Mouse (Mus musculus): ENCODE measurements around the gene Mavs. TPM values are rescaled to one million over a fixed set of nuclear protein-coding genes. Genes with fewer than 3 reads are reported as not detected.

Mavs gene
- polyA plus RNA-seq, 1 experiment: 59.7 TPM

DNA sequence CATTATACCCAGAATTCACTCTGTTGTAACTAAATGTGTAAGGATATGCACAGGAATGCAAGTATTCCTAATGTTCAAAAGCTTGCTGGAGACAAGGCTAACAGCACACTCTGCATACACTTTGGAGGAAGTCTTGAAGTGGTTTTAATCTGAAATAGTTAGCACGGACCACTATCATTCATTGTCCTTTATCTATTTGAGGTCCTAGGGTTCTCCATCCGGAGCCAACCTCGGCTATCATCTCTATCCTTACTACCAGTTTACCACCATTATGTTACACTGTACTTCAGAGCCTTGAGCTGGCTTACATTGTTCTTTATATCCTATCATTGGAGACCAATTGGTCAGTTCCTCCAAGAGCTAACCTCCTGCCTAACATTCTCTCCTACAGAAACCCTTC is 6.6 kb upstream of the Mavs start:
- no peaks in the 10 kb centered on the region for H3K4me1 ChIP-seq (ENCODE audit: control insufficient read depth, insufficient read depth, low read length)

DNA sequence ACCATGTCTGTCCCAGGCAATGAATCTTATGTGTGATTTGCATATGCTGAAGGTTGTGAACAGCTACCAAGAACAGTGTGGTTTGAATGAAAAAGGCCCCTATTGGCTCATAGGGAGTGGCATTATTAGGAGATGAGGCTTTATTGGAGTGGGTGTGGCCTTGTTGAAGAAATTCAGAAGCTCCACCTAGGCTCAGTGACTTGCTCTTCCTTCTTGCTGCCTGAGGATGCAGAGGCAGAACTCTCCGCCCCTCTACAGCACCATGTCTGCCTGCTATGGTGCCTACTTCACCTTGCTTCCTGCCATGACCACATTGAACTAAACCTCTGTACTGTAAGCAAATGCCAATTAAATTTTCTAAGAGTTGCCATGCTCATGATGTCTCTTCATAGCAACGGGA is 1.3 kb upstream of the Mavs start:
- H3K4me1 ChIP-seq (ENCODE audit: control insufficient read depth, insufficient read depth, low read length): peaks cover 10% of the 10 kb centered on the region
- DNase-seq: no peak
- H3K4me3 ChIP-seq (replicated peaks; ENCODE audit: extremely low read depth, low read depth, low read length): no peak overlapping the region
- WGBS: 88% methylated on average over 2 of the region's 2 CpGs
- no peak for TF ChIP-seq POLR2A (IDR thresholded peaks at IDR 0.05; ENCODE audit: borderline replicate concordance, extremely low read depth, low read depth, low read length)
- no peak for TF ChIP-seq CTCF (IDR thresholded peaks at IDR 0.05; ENCODE audit: insufficient read depth, low read length)

More for the DNA sequence above, 6.6 kb upstream of the Mavs start:
- WGBS: 84% methylated on average over 3 of the region's 3 CpGs
- no peak for DNase-seq
- no peak overlapping the region for H3K4me3 ChIP-seq (replicated peaks; ENCODE audit: extremely low read depth, low read depth, low read length)
- TF ChIP-seq CTCF (IDR thresholded peaks at IDR 0.05; ENCODE audit: insufficient read depth, low read length) (no peak), POLR2A (IDR thresholded peaks at IDR 0.05; ENCODE audit: borderline replicate concordance, extremely low read depth, low read depth, low read length) (no peak)

- DNase-seq: no peak
- H3K4me3 ChIP-seq (replicated peaks; ENCODE audit: extremely low read depth, low read depth, low read length): peak overlapping the region; percentile 80
- TF ChIP-seq POLR2A (IDR thresholded peaks at IDR 0.05; ENCODE audit: borderline replicate concordance, extremely low read depth, low read depth, low read length) (no peak), CTCF (IDR thresholded peaks at IDR 0.05; ENCODE audit: insufficient read depth, low read length) (no peak)
- H3K4me1 ChIP-seq (ENCODE audit: control insufficient read depth, insufficient read depth, low read length): peaks cover 10% of the 10 kb centered on the region
- 3% methylated on average over 28 of the region's 28 CpGs for WGBS
These were observed 326 bp downstream of the Mavs start for GRCm38 (mm10) chr2:131234127-131234650.

DNA sequence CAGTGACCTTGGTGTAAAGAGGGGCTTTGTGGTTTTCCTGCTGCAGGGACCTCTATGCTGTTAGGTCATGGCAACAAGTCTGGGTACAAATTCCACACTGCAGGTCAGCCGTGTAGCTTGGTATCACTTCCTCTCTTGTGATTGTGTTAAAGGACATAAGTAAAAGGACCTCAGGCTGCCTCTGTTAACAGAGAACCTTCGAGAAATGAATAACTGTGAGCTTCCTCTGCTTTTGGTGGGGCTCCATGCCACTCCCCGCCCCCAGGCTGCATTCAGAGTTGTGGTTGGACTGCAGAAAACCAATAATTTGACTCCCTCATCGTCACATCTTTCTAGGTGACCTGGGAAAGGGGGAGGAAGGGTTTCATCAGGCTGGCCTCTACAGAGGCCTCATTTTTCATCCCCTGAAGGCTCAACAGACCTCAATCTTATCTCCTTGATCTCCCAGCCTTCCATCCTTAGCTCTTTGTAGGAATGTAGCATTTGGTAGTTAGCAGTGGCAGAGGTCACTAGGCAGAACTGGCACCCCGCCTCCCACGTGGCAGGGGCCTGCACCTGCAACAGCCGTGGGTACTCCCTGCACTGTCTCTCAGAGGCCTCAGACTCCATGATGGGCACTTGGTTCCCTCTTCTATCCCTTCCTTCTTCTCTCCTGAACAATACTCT is 1.2 kb downstream of the Mavs start:
- DNase-seq: no peak
- TF ChIP-seq POLR2A (IDR thresholded peaks at IDR 0.05; ENCODE audit: borderline replicate concordance, extremely low read depth, low read depth, low read length) (no peak), CTCF (IDR thresholded peaks at IDR 0.05; ENCODE audit: insufficient read depth, low read length) (no peak)

GRCm38 (mm10) chr2:131242180-131242579 is 8.3 kb downstream of the Mavs start:
- no peak for TF ChIP-seq CTCF (IDR thresholded peaks at IDR 0.05; ENCODE audit: insufficient read depth, low read length)
- TF ChIP-seq POLR2A (IDR thresholded peaks at IDR 0.05; ENCODE audit: borderline replicate concordance, extremely low read depth, low read depth, low read length): no peak
- H3K4me1 ChIP-seq (ENCODE audit: control insufficient read depth, insufficient read depth, low read length): no peaks in the 10 kb centered on the region
- no peak overlapping the region for H3K4me3 ChIP-seq (replicated peaks; ENCODE audit: extremely low read depth, low read depth, low read length)
- DNase-seq: no peak

More for the DNA sequence above, 1.2 kb downstream of the Mavs start:
- 55% methylated on average over 7 of the region's 7 CpGs for whole genome bisulfite sequencing
- H3K4me1 ChIP-seq (ENCODE audit: control insufficient read depth, insufficient read depth, low read length): peaks cover 10% of the 10 kb centered on the region
- H3K4me3 ChIP-seq (replicated peaks; ENCODE audit: extremely low read depth, low read depth, low read length): peak overlapping the region; percentile 19

DNA sequence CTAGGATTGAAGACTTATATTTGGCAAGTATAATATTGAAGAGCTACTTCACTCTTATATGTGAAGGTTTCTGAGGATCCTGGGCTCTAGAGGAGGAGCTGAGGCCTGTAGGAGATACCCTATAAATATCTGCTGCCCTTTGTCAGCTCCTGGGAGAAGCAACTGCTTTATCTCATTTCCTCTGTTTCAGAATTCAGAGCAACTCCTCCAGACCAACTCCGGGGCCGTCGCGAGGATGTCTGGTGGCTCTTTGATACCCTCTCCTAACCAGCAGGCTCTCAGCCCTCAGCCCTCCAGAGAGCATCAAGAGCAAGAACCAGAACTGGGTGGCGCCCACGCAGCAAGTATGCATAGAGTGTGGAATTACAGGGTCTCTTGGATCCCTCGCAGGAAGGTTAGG is 9.1 kb downstream of the Mavs start:
- TF ChIP-seq POLR2A (IDR thresholded peaks at IDR 0.05; ENCODE audit: borderline replicate concordance, extremely low read depth, low read depth, low read length) (no peak), CTCF (IDR thresholded peaks at IDR 0.05; ENCODE audit: insufficient read depth, low read length) (no peak)
- WGBS: 74% methylated on average over 7 of the region's 7 CpGs
- H3K4me1 ChIP-seq (ENCODE audit: control insufficient read depth, insufficient read depth, low read length): no peaks in the 10 kb centered on the region
- DNase-seq: no peak
- H3K4me3 ChIP-seq (replicated peaks; ENCODE audit: extremely low read depth, low read depth, low read length): no peak overlapping the region

DNA sequence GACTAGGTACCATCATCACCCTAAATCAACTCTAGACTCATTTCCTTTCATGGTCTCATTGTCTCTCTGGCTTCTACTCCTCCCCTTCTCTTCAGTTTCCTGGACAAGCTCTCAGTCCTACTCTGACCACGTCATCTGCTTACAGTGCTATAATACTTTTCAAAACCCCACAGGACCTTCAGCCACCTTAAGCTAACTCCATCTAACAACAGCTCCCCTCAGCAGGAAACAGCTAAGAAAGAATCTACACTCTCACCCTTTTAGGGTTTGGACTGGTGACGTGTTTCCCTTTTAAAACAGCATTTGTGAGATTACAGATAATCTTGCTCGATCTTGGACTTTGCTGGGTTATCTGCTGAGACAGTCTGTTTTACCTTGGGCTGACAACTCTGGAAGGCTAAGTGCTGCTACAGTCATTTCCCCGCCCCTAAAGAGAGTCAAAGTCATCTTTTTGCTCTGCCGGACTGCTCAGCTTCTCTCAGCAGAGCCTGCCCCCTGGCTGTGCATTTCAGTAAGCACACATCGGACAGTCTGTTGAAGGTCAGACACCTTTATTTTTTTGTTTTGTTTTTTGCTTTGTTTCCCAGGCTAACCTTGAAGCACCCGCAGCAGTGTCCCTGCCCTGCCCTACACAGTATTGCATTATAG is 19.9 kb downstream of the Mavs start:
- 0 out of 2 replicates have a peak, but pooled peaks cover 4% of the 10 kb centered on the region for H3K4me1 ChIP-seq (ENCODE audit: control insufficient read depth, insufficient read depth, low read length)
- H3K4me3 ChIP-seq (replicated peaks; ENCODE audit: extremely low read depth, low read depth, low read length): no peak overlapping the region
- peak; percentile 43 for DNase-seq
- no peak for TF ChIP-seq POLR2A (IDR thresholded peaks at IDR 0.05; ENCODE audit: borderline replicate concordance, extremely low read depth, low read depth, low read length)
- TF ChIP-seq CTCF (IDR thresholded peaks at IDR 0.05; ENCODE audit: insufficient read depth, low read length): peak; percentile 86
- 9% methylated on average over 7 of the region's 7 CpGs for WGBS

DNA sequence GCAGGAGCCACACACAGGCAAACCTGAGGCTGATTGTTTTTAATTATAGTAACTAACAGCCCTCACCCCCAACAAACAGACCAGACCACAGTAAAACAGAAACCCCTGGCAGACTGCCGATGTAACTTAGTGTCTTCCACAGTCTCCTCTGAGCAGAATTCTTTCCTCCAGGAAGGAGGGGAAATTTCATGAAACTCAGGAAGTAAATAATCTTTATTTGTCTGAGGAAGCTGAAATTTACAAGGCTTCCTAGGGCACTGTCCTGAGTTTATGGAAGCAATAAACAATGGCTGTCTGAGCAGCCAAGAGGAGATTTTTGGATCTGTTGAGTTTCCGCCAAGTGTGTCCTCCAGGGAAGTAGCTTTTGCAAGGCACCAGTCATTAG is 20.5 kb downstream of the Mavs start:
- no peak overlapping the region for H3K4me3 ChIP-seq (replicated peaks; ENCODE audit: extremely low read depth, low read depth, low read length)
- TF ChIP-seq POLR2A (IDR thresholded peaks at IDR 0.05; ENCODE audit: borderline replicate concordance, extremely low read depth, low read depth, low read length): no peak
- TF ChIP-seq CTCF (IDR thresholded peaks at IDR 0.05; ENCODE audit: insufficient read depth, low read length): no peak
- no peak for DNase-seq
- WGBS: 31% methylated on average over 2 of the region's 2 CpGs
- 0 out of 2 replicates have a peak, but pooled peaks cover 4% of the 10 kb centered on the region for H3K4me1 ChIP-seq (ENCODE audit: control insufficient read depth, insufficient read depth, low read length)

DNA sequence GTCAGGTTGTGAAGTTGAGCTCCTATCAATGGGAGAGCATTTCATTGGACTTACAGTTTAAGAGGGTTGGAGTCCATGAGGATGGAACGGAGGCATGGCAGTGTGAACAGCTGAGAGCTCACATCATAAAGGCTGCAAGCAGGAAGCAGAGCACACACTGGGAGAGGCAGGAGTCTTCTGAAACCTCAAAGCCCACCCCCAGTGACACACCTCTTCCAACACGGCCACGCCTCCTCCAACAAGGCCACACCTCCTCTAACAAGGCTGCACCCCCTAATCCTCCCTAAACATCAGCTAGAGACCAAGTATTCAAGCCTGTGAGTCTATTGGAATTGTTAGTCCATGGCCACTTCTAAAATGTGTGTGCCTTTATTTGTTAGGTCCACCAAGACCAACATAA is 21.9 kb downstream of the Mavs start:
- TF ChIP-seq POLR2A (IDR thresholded peaks at IDR 0.05; ENCODE audit: borderline replicate concordance, extremely low read depth, low read depth, low read length) (no peak), CTCF (IDR thresholded peaks at IDR 0.05; ENCODE audit: insufficient read depth, low read length) (no peak)
- Histone ChIP-seq H3K4me1 (ENCODE audit: control insufficient read depth, insufficient read depth, low read length) (0 out of 2 replicates have a peak, but pooled peaks cover 4% of the 10 kb centered on the region), H3K4me3 (replicated peaks; ENCODE audit: extremely low read depth, low read depth, low read length) (no peak overlapping the region)
- WGBS: 67% methylated on average over 3 of the region's 3 CpGs
- DNase-seq: no peak

GRCm38 (mm10) chr2:131258693-131259092 is 24.8 kb downstream of the Mavs start:
- WGBS: 81% methylated on average over 8 of the region's 8 CpGs
- TF ChIP-seq POLR2A (IDR thresholded peaks at IDR 0.05; ENCODE audit: borderline replicate concordance, extremely low read depth, low read depth, low read length) (no peak), CTCF (IDR thresholded peaks at IDR 0.05; ENCODE audit: insufficient read depth, low read length) (no peak)

More at GRCm38 (mm10) chr2:131258693-131259092, 24.8 kb downstream of the Mavs start:
- Histone ChIP-seq H3K4me1 (ENCODE audit: control insufficient read depth, insufficient read depth, low read length) (peaks cover 1% of the 10 kb centered on the region; the same call in 1 of the 2 replicates), H3K4me3 (replicated peaks; ENCODE audit: extremely low read depth, low read depth, low read length) (no peak overlapping the region)
- DNase-seq: no peak
